Mouse (Mus musculus): ENCODE data around the gene Klhl29.

Gene Klhl29

DNA sequence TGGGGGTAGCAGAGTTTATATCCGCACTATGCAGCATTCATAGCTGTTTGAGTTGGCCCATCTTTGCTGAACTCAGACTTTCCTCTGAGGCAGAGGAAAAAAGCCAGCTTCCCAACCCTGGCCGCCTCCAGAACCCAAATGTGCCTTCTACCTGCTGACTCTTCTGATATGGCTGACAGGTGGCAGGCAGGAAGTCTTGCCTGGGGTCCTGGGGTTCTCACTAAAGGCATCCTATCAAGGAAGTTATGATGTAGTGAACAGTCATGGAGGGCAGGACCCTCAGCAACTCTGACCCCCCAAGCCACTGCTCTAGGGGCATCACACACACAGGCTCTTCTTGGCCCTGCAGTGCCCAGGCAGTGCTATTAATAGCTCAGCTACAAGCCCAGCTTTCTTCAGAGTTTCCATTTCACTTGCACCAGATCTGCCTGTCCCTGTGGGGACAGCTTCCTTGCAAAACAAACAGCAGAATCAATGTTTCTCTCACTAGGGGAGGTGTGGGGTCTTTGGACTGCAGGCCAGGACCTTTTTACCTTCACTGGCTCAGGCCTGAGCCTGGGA lies 187.6 kb downstream of the Klhl29 start:
- DNase-seq (ENCODE audit: low spot score), result no peak

DNA sequence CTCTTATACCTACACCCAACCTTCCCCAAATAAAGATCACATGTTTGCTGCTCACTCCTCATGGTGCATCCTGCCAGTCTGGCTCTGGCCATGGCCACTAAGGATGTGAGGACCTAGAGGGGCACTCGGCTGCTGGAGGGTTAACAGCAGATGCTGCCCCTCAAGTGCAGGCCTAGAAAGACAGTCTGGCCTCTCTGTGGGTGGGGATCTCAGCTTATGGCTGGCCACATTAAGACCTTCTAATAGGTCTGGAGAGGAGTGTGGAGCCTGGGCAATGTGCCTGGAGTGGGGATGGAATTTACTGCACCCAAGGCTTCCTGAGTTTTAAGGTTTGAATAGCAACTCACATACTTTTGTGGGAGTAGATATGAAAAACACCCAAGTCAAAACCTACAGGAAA lies 188.8 kb downstream of the Klhl29 start:
- no peak for DNase-seq (ENCODE audit: low spot score)

DNA sequence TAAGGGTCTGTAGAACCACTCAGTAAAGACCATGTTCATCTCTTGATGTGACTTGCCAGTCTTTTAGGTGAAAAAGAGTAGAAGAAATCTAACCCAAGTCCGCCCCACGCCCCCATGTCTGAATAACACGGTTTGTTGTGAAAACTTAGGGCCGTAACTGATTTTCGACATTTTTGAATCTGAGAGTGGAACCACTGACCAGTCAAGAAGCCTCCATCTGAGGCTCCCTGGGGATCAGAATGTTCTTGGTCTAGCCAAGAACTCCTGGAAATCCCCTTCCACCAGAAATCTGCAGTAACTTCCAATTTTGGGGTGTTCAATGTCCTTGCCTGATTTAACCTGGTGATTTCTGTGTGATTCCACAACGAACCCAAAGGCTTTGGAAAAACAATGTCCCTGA lies 189.9 kb downstream of the Klhl29 start:
- DNase-seq (ENCODE audit: low spot score), result no peak

DNA sequence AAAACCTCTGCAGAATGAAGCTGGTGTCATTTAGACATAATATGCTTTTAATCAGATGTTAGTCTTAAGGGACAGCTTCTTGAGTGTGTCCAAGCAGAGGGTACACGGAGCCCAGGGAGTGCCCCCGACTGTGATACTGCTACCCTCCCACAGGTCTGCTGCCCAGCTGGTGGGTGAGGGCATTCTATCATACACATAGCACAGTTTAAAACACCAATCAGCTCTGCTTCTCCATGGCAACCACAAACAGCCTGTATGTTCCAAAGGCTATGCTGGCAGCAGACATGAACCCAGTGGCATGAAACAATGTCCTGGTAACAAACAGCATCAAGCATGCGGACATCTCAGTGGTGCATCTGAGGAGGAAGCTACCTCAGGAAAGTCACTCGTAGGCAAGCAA lies 192.9 kb downstream of the Klhl29 start:
- no peak for DNase-seq (ENCODE audit: low spot score)

DNA sequence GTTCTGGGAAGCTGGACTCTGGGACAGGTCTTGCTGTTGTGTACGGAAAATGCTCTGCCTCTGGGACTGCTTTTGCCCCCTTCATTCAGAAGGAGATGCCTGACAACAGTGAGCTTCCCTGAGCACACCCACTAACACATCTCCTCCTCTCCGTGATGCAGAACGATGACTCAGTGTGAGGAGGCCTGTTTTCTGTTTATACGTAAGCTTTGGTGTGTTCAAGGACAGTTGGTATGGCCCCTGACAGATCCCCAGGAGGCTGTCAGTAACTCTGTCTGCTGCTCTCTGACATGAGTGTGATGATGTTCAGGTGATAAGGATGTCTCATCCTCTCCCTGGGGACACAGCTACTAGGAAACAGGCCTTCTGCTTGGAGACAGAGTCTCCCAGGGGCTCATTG lies 193.3 kb downstream of the Klhl29 start:
- DNase-seq (ENCODE audit: low spot score), result no peak

DNA sequence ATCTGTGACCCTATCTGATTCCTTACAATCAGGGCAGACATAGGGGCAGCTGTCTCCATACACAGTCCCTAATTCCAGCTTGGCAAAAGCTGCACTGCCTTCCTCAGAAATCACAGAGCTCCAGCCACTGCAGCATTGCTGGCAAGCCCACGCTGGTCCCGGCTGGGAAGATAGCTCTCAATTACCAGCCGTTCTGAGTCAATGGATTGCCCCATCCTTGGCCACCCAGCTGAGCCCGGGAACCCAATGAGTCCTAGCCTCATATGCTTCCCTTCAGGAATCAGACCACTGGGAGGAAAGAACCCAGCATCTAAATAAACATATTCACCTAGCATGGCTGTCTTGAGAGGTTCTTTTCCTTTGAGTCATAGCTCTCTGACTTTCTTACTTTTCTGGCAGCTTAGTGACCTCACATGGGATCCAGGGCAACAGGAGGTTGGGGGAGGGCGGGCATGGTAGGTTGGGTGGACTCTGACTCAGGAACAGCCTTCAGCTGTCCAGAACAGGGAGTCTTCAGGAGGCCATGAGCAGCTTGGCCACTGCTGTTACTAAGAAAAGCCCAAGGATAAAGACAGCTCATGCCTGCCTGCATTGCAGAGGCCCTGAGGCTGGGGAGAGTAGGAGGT lies 198.7 kb downstream of the Klhl29 start:
- no peak for DNase-seq (ENCODE audit: low spot score)

DNA sequence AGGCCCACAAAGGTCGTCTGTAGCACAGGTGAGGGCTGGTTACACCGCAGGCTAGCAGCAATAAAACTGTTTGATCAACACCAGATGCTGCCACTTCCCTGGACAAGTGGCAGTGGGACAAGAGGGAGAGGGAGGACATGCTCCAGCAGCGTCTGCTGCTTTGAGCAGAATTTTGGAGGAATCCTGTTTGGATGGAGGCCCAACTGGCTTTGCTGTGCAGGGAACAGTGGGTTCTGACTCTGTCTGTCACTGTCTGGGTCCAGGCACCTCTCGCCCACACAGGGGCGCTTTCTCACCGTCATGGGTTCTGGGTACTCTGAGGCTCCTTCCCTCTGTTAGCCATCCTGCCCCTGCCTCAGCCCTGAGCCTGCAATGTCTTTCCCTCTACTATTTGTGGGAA lies 209.3 kb downstream of the Klhl29 start:
- DNase-seq (ENCODE audit: low spot score), result no peak

DNA sequence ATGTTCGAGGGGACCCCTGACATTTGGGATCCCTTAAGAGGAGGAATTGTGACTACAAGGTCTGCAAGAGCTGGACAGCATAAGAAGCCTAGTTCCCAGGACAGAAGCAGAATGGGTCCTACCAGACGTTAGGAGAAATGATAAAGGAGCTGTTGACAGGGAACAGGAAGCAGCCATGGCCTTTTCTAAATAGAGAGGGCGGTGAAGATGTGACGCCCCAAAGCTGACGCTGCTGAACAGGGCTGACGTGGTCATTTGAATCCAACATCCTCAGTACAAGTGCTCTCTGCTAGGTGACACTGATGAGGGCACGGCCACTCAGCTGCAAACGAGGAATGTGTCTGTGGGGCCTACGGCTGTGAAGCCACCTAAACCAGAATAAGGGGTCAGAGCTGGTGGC lies 210.1 kb downstream of the Klhl29 start:
- no peak for DNase-seq (ENCODE audit: low spot score)

DNA sequence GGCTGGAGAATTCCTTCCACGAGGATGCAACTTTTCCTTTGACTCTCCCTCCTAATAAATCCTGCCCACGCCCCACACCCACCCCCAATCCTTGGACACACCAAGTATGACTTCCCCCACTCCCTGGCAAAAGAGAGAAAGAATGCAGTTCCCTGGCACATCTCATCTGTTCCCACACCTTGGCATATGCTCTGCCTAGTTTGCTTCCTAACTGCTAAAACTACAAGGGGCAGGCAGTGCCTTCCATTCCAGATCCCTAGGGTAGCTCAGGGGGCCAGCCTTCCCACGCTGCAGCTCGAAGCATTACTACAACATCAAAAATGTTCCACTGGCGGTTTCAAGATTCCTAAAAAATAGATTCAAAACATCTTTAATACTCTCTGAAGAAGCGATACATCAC lies 212.8 kb downstream of the Klhl29 start:
- DNase-seq (ENCODE audit: low spot score), result no peak

DNA sequence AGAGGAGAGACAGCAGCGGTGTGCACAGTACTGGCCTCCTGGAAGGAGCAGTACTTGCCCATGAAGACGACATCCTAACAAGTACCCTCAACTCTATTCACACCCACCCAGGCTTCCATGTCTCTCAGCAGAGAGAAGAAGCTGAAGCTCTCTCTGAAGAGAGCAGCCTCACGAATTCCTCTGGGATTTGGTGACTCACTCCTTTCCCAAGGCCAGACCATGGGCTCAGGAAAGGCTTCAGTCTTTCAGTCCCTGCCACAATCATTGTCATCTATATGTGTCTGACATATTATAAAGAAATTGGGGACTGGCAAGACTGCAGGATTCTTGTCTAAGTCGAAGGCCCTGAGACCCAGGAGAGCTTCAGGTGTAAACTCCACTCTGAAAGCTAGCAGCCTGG lies 213.9 kb downstream of the Klhl29 start:
- no peak for DNase-seq (ENCODE audit: low spot score)

DNA sequence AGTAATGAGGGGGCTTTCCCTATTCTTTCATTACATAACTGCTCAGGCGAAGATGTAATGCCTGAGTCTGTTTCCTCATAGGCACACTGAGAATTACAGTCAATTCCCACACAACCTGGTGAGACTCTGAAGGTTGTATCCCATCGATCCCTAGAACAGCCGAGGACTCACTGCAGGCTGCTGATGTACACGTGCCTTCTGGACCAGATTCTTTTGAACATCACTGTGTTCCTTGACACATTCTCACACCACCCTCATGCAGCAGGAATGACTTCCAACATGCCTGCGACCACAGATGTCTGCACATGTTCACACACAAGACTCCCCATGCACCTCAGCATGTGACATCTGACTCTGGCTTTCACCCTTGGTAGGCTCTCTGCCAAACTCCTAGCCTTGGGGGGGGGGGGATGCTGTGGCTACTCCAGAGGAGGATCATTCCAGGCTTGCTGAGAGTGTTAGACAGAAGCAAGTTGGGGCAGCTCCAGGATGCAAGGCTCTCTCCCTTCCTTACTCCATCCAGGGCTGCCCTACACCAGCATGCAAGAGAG lies 217.5 kb downstream of the Klhl29 start:
- DNase-seq (ENCODE audit: low spot score), result no peak

DNA sequence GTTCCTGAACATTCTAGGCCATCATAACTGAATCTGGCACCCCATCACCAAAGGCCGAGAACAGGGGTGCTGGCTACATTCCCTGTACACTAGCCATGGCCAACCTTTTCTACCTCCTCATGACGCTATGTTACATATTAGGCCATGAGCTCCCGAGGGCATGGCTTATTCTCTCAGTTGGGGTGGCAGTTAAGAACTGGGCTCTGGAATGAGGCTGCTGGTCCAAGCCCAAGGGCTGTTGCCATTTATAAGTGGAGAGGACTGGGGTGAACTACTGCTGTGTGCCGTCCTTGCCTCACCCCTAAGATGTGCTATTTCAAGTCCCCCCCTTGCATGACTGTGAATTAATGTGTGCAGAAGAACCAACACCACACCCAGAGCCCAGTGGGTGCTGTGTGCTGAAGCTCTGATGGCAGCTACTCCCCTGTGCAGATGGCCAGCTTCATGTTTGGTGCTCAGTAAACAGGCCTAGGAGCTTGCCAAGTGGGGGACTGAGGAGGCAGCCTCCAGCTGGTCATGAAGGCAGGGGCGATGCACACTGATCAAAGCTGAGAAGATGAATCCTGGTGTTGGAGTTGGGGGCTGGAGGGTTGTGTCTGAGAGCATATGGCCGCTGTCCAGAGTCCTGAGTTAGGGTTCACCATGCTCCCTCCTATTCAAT lies 218.3 kb downstream of the Klhl29 start:
- no peak for DNase-seq (ENCODE audit: low spot score)

DNA sequence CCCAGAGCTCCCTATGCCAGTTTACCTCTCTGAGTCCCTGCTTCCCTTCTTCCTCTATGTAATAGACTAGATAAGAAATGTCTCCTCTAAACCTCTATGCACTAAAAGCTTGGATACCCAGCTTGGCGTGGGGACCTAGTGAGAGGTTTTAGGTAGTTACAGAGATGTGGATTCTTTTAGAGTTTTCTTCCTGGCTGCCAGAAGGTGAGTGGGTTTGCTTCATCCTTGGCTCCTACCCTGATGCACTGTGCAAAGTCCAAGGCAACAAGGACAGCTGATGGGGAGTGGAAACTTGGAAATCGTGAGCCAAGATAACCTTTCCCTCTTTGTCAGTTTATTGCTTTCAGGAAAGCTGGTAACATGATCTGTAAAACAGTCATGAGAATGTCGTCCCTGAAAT lies 220.3 kb downstream of the Klhl29 start:
- DNase-seq (ENCODE audit: low spot score), result no peak

DNA sequence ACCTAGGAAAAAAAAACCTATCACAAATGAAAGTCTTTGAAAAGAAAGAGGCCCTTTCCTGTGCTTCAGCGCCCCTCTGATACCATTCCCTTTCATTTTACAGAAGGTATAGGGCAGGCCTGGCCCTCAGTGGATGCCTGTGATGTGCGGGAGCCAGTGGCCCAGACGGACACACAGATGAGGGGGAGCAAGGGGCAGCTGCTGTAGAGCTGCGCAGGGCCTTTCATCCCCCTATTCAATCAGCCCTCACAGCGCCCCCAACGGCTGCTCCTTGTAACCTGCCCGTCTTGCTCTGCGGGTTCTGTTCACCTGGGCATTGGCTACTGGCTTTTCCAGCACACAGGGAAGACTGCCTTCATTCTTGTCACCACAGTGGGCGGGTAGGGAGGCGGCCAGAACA lies 223.6 kb downstream of the Klhl29 start:
- DNase-seq (ENCODE audit: low spot score), result no peak

DNA sequence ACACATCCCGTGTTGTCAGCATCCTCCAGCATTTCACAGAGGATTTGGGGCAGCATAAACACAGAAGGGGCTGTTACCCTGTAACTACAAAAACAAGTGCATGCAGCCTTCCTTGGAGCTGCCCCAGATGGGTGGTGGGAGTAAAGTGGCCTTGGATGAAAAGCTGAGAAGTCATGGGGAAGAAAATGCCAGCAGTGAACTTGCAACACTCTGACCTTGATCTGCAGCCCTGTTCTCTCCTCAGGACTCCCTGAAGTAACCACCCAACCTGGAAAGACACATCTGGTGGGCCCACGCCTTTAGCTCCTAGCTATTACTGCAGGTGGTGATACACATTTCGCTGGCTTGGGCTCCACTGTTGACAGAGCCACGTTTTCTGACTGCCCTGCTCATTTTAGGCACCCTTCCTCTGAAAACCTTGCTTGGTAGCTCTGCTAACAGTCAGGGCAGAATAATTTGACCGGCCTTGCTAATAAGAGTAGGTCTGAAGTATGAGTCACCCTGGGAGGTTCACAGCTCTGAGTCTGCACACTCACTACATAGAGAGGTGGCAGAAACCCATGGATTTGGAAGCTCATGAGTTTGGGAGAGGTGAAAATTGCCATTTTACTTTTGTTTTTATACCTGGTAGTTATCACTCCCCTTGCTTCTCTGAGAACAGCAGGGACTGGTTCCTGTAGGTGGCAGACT lies 228.0 kb downstream of the Klhl29 start:
- no peak for DNase-seq (ENCODE audit: low spot score)

DNA sequence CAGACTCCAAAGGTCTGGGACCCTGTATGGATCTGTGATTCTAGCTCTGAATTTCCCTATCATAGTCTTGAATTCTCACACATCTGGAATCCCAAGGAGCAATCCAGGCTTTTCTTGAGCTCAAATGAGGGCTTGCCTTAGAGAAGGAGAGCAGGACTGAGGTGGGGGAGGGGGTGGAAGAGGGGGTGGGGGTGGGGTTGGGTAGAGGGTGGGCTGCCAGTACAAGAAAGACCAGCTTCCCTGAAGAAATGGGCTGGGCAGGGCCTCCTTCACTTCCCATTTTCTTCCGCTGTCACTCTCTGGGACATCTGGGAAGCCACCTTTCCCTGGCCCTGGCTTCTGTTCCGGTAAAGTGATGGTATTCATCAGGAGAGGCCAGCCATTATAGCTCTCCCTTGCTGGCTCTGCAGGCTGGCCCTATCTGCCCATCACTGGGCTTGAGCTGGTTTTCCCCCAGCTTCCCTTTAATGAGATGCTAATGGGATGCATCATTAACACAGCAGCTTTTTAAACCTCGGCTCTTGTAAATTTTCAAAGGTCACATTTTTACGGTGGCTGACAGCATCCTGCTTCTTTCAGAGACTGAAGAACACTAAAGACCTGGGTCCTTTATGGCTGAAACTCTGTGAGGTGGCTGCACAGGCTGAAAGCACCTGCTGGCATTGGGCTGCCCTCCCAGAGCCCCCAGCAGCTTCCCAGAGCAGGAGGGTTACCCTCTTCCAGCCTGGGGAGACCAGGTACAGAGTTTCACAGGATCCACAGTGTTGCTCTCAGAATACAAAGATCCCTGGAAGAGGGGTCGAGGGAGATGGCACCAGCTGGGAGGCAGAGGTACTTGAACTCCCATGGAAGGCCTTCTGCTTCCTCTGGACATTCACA lies 231.3 kb downstream of the Klhl29 start:
- no peak for DNase-seq (ENCODE audit: low spot score)

DNA sequence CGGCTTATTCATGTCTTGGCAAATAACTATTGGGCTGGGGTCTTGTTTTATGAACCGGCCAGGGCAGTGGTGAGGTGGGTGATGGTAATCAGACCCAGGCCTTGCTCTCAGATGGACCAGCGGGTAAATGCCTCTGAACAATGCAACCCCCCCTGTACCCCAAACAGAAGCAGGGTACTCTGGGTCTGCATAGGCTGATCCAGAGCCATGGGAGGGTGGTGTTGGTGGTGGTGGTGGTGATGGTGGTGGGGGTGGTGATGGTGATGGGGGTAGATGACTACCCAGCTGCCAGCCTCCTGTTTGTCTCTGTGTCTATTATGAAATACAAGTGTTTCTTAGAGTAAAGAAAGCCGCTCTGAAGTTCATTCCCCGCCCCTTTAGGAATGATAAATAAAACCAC lies 232.3 kb downstream of the Klhl29 start:
- DNase-seq (ENCODE audit: low spot score), result no peak

DNA sequence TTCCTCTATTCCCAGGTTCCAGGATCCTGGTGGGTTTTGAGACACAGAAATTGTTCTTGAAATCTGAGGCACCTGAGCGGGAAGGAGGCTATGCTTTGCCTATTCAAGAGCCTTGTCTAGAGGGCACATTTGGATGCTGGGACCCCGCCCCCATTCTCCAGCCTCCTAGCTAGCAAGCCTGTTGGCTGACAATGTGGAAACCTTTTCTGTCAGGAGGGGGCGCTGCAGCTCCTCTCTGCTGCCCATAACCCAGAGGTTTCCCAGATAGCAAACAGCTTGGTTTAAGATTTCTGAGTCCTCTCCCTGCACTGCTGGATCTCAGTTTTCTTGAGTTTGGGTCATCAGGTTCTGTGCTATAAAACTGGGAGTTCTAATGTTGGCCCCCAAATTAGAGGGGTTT lies 232.7 kb downstream of the Klhl29 start:
- DNase-seq (ENCODE audit: low spot score), result peak; percentile 24

DNA sequence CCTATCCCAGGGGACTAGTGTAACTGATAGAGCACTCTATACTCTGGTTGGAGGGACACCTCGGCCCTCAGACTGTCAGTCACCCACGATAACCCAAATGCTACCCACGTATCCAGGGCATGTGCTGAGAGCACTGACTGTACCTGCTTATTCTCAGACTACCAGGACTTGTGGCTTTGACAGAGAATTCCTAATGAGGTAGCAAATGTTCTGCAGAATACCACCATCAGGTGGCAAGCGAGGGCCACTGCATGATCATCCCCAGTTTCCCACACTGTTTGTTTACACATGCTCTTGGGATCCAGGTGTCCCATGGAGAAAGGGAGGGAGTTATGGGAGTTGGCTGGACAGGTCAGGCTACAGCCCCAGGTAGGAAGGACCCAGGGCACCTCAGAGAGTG lies 234.4 kb downstream of the Klhl29 start:
- DNase-seq (ENCODE audit: low spot score), result peak; percentile 34

DNA sequence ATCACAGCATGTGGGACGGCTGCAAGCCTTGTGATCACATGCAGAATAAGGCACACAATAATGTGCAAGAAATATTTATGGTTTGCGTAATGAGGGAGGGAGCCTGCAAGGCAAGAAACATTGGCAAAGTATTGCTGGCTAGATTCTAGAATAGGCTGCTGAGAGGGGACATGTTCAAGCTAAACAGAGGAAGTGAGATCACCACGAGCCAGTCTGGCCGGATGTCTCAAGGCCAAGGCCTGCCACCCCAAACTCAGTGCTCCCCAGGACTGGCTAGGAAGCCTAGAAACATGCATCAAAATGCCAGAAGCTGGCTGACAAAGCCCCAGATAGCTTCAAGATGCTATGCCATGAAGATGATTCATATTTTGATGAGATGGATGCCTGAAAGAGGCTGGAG lies 236.2 kb downstream of the Klhl29 start:
- DNase-seq (ENCODE audit: low spot score), result no peak

DNA sequence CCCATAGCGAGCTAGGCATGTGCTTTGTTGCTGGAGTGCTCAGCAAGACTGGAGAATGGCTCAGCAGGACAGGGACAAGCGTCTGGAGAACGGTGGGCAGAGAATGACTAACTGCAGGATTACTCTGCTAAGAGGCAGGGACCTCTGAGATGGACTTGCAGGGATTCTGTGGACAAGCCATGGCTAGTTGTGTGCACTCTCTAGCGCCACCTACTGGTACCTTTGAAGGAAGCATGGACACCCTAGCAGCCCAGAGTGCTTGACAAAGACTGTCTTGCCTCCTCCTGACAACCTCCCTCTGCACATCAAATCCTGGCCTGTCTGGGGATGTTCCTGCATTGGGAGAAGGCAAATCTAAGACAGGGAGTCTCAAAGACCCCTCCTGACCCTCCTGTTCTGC lies 239.2 kb downstream of the Klhl29 start:
- peak; percentile 46 for DNase-seq (ENCODE audit: low spot score)

DNA sequence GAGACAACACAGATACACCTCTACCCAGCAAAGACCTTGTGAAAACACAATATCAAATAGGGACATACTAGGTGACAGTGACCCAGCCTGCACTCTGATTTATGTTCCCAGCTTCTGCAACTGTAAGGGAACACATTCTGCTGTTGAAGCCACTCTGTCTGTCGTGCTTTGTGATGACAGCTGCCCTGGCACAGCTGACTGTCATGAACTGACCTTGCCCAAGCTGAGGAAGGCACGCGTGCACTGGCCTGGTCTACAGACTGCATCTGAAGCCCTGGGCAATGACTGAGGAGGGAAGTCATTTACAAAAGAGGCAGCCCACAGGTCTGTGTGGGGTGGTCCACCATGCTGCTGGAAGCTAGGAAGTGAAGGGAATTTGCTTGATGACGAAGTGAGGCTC lies 246.3 kb downstream of the Klhl29 start:
- no peak for DNase-seq (ENCODE audit: low spot score)

Data from MN1 (cell line).